Mouse (Mus musculus) ES-E14 (cell line): ENCODE measurements around the gene Ccl20. TPM values are rescaled to one million over a fixed set of nuclear protein-coding genes. Genes with fewer than 3 reads are reported as not detected.

Experiments used
- DNase-seq: peaks from one replicate; pipeline ENCODE4 v3.0.0-alpha.2; 2013; ENCODE audit warnings: low read depth, low spot score
- H3K27ac ChIP-seq: 2 replicates; pipeline ENCODE4 v1.5.1; 2012; ENCODE audit warnings: low read depth, mild to moderate bottlenecking, low read length, moderate library complexity, mixed read lengths; ENCODE audit not compliant: poor library complexity, insufficient read depth, severe bottlenecking
- H3K36me3 ChIP-seq: 2 replicates; pipeline ENCODE4 v1.6.1; 2012; ENCODE audit warnings: mild to moderate bottlenecking, low read length, moderate library complexity, mixed read lengths; ENCODE audit not compliant: control insufficient read depth, poor library complexity, insufficient read depth, severe bottlenecking
- H3K4me1 ChIP-seq, 2 experiments: fragments of 150-350 bp in 1 of 2; sonication (generic) in 1 of 2; 2 replicates each; pipeline ENCODE4 v1.6.1; 2012; ENCODE audit warnings: low read length in 2 of 2, mild to moderate bottlenecking in 1 of 2, mixed read lengths in 1 of 2; ENCODE audit not compliant: control insufficient read depth in 2 of 2, insufficient read depth in 2 of 2, poor library complexity in 1 of 2
- H3K4me3 ChIP-seq, 2 experiments: fragments of 150-350 bp in 1 of 2; sonication (generic) in 1 of 2; 2 replicates each; pipeline ENCODE4 v1.5.1; 2012; ENCODE audit warnings: low read length in 2 of 2, low read depth in 1 of 2, mild to moderate bottlenecking in 1 of 2, mixed read lengths in 1 of 2; ENCODE audit not compliant: insufficient read depth in 1 of 2, poor library complexity in 1 of 2, severe bottlenecking in 1 of 2
- H3K9ac ChIP-seq: 2 replicates; pipeline ENCODE4 v1.6.1; 2012; ENCODE audit warnings: low read depth, mild to moderate bottlenecking, low read length, mixed read lengths; ENCODE audit not compliant: poor library complexity, insufficient read depth, severe bottlenecking
- H3K9me3 ChIP-seq: fragments of 150-350 bp; sonication (generic); 2 replicates; pipeline ENCODE4 v1.6.1; 2012; ENCODE audit warnings: low read depth, mild to moderate bottlenecking, low read length; ENCODE audit not compliant: control insufficient read depth, insufficient read depth
- CHD2 ChIP-seq: IDR thresholded peaks from 2 replicates; pipeline ENCODE4 v1.6.1; 2014; ENCODE audit warnings: mild to moderate bottlenecking, low read depth, low read length, inconsistent platforms
- HCFC1 ChIP-seq: IDR thresholded peaks from 2 replicates; pipeline ENCODE4 v1.6.1; 2012; ENCODE audit warnings: low read length, inconsistent platforms, borderline replicate concordance; ENCODE audit not compliant: insufficient read depth
- MAFK ChIP-seq: IDR thresholded peaks from 2 replicates; pipeline ENCODE4 v1.6.1; 2014; ENCODE audit warnings: mild to moderate bottlenecking, low read depth, low read length, inconsistent platforms; ENCODE audit not compliant: insufficient read depth
- ZC3H11A ChIP-seq: IDR thresholded peaks from 2 replicates; pipeline ENCODE4 v1.6.1; 2012; ENCODE audit warnings: low read depth, mild to moderate bottlenecking, inconsistent platforms, low read length, borderline replicate concordance
- ZNF384 ChIP-seq: IDR thresholded peaks from 2 replicates; pipeline ENCODE4 v1.6.1; 2012; ENCODE audit warnings: low read depth, low read length, inconsistent platforms
- in situ Hi-C, 2 experiments: fragments of 600-800 bp; cut with MboI; formaldehyde crosslinking; loops; one replicate each; pipeline ENCODE4 v1.15.1; 2025; ENCODE audit warnings: low sequenced_read_pairs in 2 of 2, inconsistent platforms in 1 of 2; ENCODE audit not compliant: unreplicated experiment in 2 of 2
- total RNA-seq: library from RNA; depleted of rRNA; stranded (reverse); fragments of 300-350 nt; gene quantifications from 2 replicates; pipeline ENCODE4 v1.2.3, GENCODE M21; 2012; rRNA removed

The Ccl20 gene
- total RNA-seq, 1 experiment: 0.89 TPM

- no peak within 1 kb of the TSS for H3K27ac ChIP-seq
- no peaks in the 10 kb centered on the region for H3K36me3 ChIP-seq
- peak; percentile 65 for DNase-seq
- TF ChIP-seq MAFK (no peak), CHD2 (no peak), HCFC1 (no peak), ZNF384 (no peak), ZC3H11A (no peak)
- H3K4me1 ChIP-seq: peaks cover 0 to 2% of the 10 kb centered on the region in 2 experiments; a peak in 2 of 4 replicates
- H3K9me3 ChIP-seq: no peaks in the 10 kb centered on the region
- in situ Hi-C loops: no loop called here
- peak within 1 kb of the TSS; percentile 25 to 47; a peak in 3 of 4 replicates for H3K4me3 ChIP-seq
- H3K9ac ChIP-seq: no peak within 1 kb of the TSS; the same call in 1 of the 2 replicates
These were observed 43.0 kb downstream of the Ccl20 start, which contains the start of gene Daw1 for GRCm38 (mm10) chr1:83159603-83160002. TSS of gene Daw1 (plus strand) at chr1:83159752.

GRCm38 (mm10) chr1:83161658-83162057 lies 45.1 kb downstream of the Ccl20 start:
- H3K36me3 ChIP-seq: no peaks in the 10 kb centered on the region
- no peak overlapping the region for H3K27ac ChIP-seq
- DNase-seq: no peak
- in situ Hi-C loops: no loop called here
- no peaks in the 10 kb centered on the region for H3K9me3 ChIP-seq
- H3K9ac ChIP-seq: no peak overlapping the region
- no peak for TF ChIP-seq MAFK
- TF ChIP-seq ZNF384: no peak
- TF ChIP-seq ZC3H11A: no peak
- no peak for TF ChIP-seq CHD2
- no peak for TF ChIP-seq HCFC1
- H3K4me1 ChIP-seq: peaks cover 0 to 2% of the 10 kb centered on the region in 2 experiments; a peak in 2 of 4 replicates
- H3K4me3 ChIP-seq: no peak overlapping the region

DNA sequence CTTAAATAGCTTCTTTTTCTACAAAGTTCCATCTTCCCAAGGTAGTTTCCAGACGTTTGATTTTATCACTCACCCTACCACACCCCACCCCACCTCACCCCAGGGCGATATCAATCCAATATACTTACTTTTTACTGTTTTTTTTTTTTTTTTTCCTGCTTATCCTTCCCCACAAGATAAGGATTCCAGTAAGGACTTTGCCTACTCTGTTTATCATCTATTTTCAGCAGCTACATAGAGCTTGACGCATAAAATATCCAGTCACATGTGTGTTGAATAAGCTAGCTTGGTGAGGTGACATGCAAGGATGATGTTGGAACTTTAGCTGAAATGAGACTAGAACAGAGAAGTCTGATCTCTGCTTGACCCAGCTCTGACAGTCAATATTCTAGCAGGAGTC lies 47.5 kb downstream of the Ccl20 start:
- Histone ChIP-seq H3K9ac (no peak overlapping the region), H3K36me3 (no peaks in the 10 kb centered on the region)
- in situ Hi-C loops: no loop called here

More for the DNA sequence above, 47.5 kb downstream of the Ccl20 start:
- Histone ChIP-seq H3K4me1 (peaks cover 0 to 2% of the 10 kb centered on the region in 2 experiments; a peak in 2 of 4 replicates), H3K27ac (no peak overlapping the region), H3K9me3 (no peaks in the 10 kb centered on the region), H3K4me3 (no peak overlapping the region)
- no peak for TF ChIP-seq MAFK
- DNase-seq: no peak

Other genes with a start within 250 kb of the Ccl20 start
- 0.80 and 0.95 TPM in 2 replicates for gene A030005L19Rik, start 203.4 kb upstream of the Ccl20 start, total RNA-seq
- not detected in 2 replicates for gene A030014E15Rik, start 191.8 kb upstream of the Ccl20 start, total RNA-seq
- gene Gm6217, start 185.4 kb upstream of the Ccl20 start, total RNA-seq: not detected in 2 replicates
- not detected in 2 replicates for gene A030003K21Rik, start 173.4 kb upstream of the Ccl20 start, total RNA-seq
- gene Gm7544, start 160.8 kb upstream of the Ccl20 start, total RNA-seq: not detected in 2 replicates
- gene Gm47955, start 156.5 kb upstream of the Ccl20 start, total RNA-seq: not detected in 2 replicates
- not detected in 2 replicates for gene Gm47959, start 116.2 kb upstream of the Ccl20 start, total RNA-seq
- gene Slc19a3, start 78.3 kb upstream of the Ccl20 start, total RNA-seq: 1.3 and 1.9 TPM in 2 replicates
- gene Krtap28-10, start 74.3 kb upstream of the Ccl20 start, total RNA-seq: not detected in 2 replicates
- gene Gm47969, start 71.8 kb upstream of the Ccl20 start, total RNA-seq: 0.22 TPM in 1 of 2 replicates, not detected in the other
- not detected in 2 replicates for gene A030005K14Rik, start 57.4 kb upstream of the Ccl20 start, total RNA-seq
- not detected in 2 replicates for gene Krtap28-13, start 55.8 kb upstream of the Ccl20 start, total RNA-seq
- gene Daw1, start 43.0 kb downstream of the Ccl20 start, total RNA-seq: not detected in 2 replicates